Mouse (Mus musculus) adrenal gland, postnatal 10 days (tissue): ENCODE data around the gene Aqp7. TPM values are rescaled to one million over a fixed set of nuclear protein-coding genes. Genes with fewer than 3 reads are reported as not detected.
A peak's percentile ranks its signal among the peaks of the same experiment; 100 is the strongest.
"Not testable (repeated sequence)": the region's sequence is repeated elsewhere in the genome, so short reads cannot be mapped to it uniquely, and the experiment has no call there.

Experiments
- DNase-seq: peaks from one replicate; pipeline ENCODE4 v3.0.0; 2021; ENCODE audit warnings: mixed read lengths
- long read RNA-seq, 2 experiments: library from polyadenylated mRNA; stranded (forward); transcript quantifications; one replicate each; pipeline ENCODE4 v2.0.0; 2021
- total RNA-seq, 2 experiments: library from RNA; stranded (reverse); gene quantifications; 2 replicates each; pipeline ENCODE4 v1.2.3; 2021

Aqp7 gene
- total RNA-seq = 10 to 100 TPM; 71.9 to 79.4 TPM
- long read RNA-seq, experiment 1, transcript Aqp7-201 (8 exons, 2,527 nt) = major isoform, 61 of 116 reads
- long read RNA-seq, experiment 1, partial matches to known transcripts = 18 of 116 reads
- long read RNA-seq, experiment 1, other reads (novel, unspliced or antisense) = 36 of 116 reads
- long read RNA-seq, experiment 2, transcript Aqp7-201 (8 exons, 2,527 nt) = major isoform, 47 of 73 reads
- long read RNA-seq, experiment 2, partial matches to known transcripts = 2 of 73 reads
- long read RNA-seq, experiment 2, other reads (novel, unspliced or antisense) = 24 of 73 reads

- DNase-seq = peak; percentile 74
Observed at GRCm38 (mm10) chr4:41047524-41048271, at the start of gene Aqp7. Gene Aqp7 (minus strand): TSS chr4:41048139.

- no peak for DNase-seq
Observed at GRCm38 (mm10) chr4:41097381-41097780, 49.4 kb upstream of the Aqp7 start.

GRCm38 (mm10) chr4:41096794-41097193 is 48.9 kb upstream of the Aqp7 start:
- DNase-seq = no peak

- DNase-seq = peak; percentile 37
Observed at GRCm38 (mm10) chr4:41096169-41096568, 48.2 kb upstream of the Aqp7 start.

- DNase-seq = peak; percentile 73
Observed at GRCm38 (mm10) chr4:41094361-41094760, 46.4 kb upstream of the Aqp7 start.

- DNase-seq = no peak
Observed at GRCm38 (mm10) chr4:41092958-41093357, 45.0 kb upstream of the Aqp7 start.

GRCm38 (mm10) chr4:41091391-41091790 is 43.5 kb upstream of the Aqp7 start:
- DNase-seq = no peak

- no peak for DNase-seq
Observed at GRCm38 (mm10) chr4:41089705-41090104, 41.8 kb upstream of the Aqp7 start.

- no peak for DNase-seq
Observed at GRCm38 (mm10) chr4:41089189-41089588, 41.2 kb upstream of the Aqp7 start.

- DNase-seq = no peak
Observed at GRCm38 (mm10) chr4:41087459-41088298, 39.7 kb upstream of the Aqp7 start.

GRCm38 (mm10) chr4:41086947-41087346 is 39.0 kb upstream of the Aqp7 start:
- no peak for DNase-seq

GRCm38 (mm10) chr4:41084819-41085218 is 36.9 kb upstream of the Aqp7 start:
- no peak for DNase-seq

GRCm38 (mm10) chr4:41082803-41083202 is 34.9 kb upstream of the Aqp7 start:
- not testable (repeated sequence) for DNase-seq

- DNase-seq = no peak
Observed at GRCm38 (mm10) chr4:41081733-41082132, 33.8 kb upstream of the Aqp7 start.

- DNase-seq = no peak
Observed at GRCm38 (mm10) chr4:41078726-41079125, 30.8 kb upstream of the Aqp7 start.

GRCm38 (mm10) chr4:41074461-41074860 is 26.5 kb upstream of the Aqp7 start:
- peak; percentile 53 for DNase-seq

- no peak for DNase-seq
Observed at GRCm38 (mm10) chr4:41073008-41073817, 25.3 kb upstream of the Aqp7 start.

GRCm38 (mm10) chr4:41071500-41072429 is 23.8 kb upstream of the Aqp7 start:
- DNase-seq = no peak

- no peak for DNase-seq
Observed at GRCm38 (mm10) chr4:41065196-41065595, 17.3 kb upstream of the Aqp7 start.

GRCm38 (mm10) chr4:41063894-41064673 is 16.1 kb upstream of the Aqp7 start:
- peak; percentile 43 for DNase-seq
